8 mouse cellular contexts compared by ENCODE assay signal in the genomic region with DNA sequence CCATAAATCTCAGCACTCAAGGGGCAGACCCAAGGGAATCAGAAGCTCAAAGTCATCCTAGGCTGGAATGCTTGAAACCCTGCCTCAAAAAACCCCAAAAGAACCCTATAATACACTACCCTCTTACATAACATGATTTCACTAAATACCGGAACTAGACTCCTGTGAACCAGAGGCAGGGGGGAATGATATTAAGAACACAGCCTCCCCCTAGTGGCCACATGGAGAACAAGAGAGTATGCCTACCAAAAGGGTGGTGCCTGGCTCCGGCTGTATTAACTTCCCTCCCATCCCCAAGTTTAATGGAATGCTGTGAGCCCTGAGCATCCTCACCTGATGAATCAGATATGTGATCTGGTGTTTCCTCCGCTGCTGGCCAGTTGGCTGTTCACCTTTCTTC. TPM values are rescaled to one million over a fixed set of nuclear protein-coding genes. Genes with fewer than 3 reads are reported as not detected.
DNase-seq lines count a peak whose midpoint lies in the region; ATAC-seq and TF ChIP-seq lines count a peak whose summit lies in the region.

No protein-coding gene starts in this region.

- no peak overlapping the region for H3K4me2 ChIP-seq in hindbrain, embryonic 12.5 days (replicated peaks)
- no peak overlapping the region for H3K4me2 ChIP-seq in forebrain, embryonic 13.5 days
- H3K4me2 ChIP-seq in hindbrain, embryonic 15.5 days: no peak overlapping the region

- H3K9ac ChIP-seq in hindbrain, embryonic 12.5 days: no peak overlapping the region
- no peak overlapping the region for H3K9ac ChIP-seq in forebrain, embryonic 13.5 days
- H3K9ac ChIP-seq in hindbrain, embryonic 15.5 days: no peak overlapping the region

- no peaks in the 10 kb centered on the region for H3K4me1 ChIP-seq in hindbrain, embryonic 10.5 days (replicated peaks)
- no peaks in the 10 kb centered on the region for H3K4me1 ChIP-seq in hindbrain, embryonic 12.5 days
- peaks cover 7% of the 10 kb centered on the region for H3K4me1 ChIP-seq in forebrain, embryonic 13.5 days
- H3K4me1 ChIP-seq in hindbrain, embryonic 15.5 days (replicated peaks): 0 out of 2 replicates have a peak, but pooled peaks cover under 1% of the 10 kb centered on the region
- no peaks in the 10 kb centered on the region for H3K4me1 ChIP-seq in small intestine, adult 2 months (ENCODE audit: control insufficient read depth, insufficient read depth, insufficient read length, low read length)

- no peak overlapping the region for H3K4me3 ChIP-seq in hindbrain, embryonic 10.5 days
- H3K4me3 ChIP-seq in hindbrain, embryonic 12.5 days: no peak overlapping the region
- H3K4me3 ChIP-seq in forebrain, embryonic 13.5 days: no peak overlapping the region
- no peak overlapping the region for H3K4me3 ChIP-seq in hindbrain, embryonic 15.5 days
- H3K4me3 ChIP-seq in small intestine, adult 2 months (ENCODE audit: low read depth, low read length): no peak overlapping the region

- peak; percentile 37 for DNase-seq in hindbrain, embryonic 10.5 days (ENCODE audit: low spot score)
- DNase-seq in c-Kit-positive CD71-negative TER-119-negative erythroid progenitor cells, embryonic 14.5 days (ENCODE audit: low read depth): peak; percentile 53
- peak; percentile 62 to 64 for DNase-seq in layer of hippocampus, postnatal 36 days
- peak; percentile 74 for DNase-seq in mesoderm, embryonic 11.5 days (ENCODE audit: low read depth, low spot score)

- ATAC-seq in hindbrain, embryonic 12.5 days (ENCODE audit: low FRiP score): no peak; the same call in 1 of the 2 replicates
- ATAC-seq in forebrain, embryonic 13.5 days: peak; percentile 67
- 0 out of 2 replicates have a peak, but pooled peaks have one; percentile 39 for ATAC-seq in hindbrain, embryonic 15.5 days (ENCODE audit: low FRiP score, low read depth)

- no peaks in the 10 kb centered on the region for H3K27me3 ChIP-seq in hindbrain, embryonic 10.5 days (ENCODE audit: insufficient read depth, poor library complexity, severe bottlenecking)
- H3K27me3 ChIP-seq in hindbrain, embryonic 12.5 days: no peaks in the 10 kb centered on the region
- H3K27me3 ChIP-seq in forebrain, embryonic 13.5 days: no peaks in the 10 kb centered on the region
- H3K27me3 ChIP-seq in hindbrain, embryonic 15.5 days: no peaks in the 10 kb centered on the region
- H3K27me3 ChIP-seq in small intestine, adult 2 months (ENCODE audit: control insufficient read depth, insufficient read depth, low read length): no peaks in the 10 kb centered on the region

- 38% methylated on average over 3 of the region's 3 CpGs for WGBS in hindbrain, embryonic 10.5 days
- WGBS in hindbrain, embryonic 12.5 days: 35% methylated on average over 3 of the region's 3 CpGs
- 30% methylated on average over 3 of the region's 3 CpGs for WGBS in forebrain, embryonic 13.5 days
- WGBS in hindbrain, embryonic 15.5 days: 30% methylated on average over 3 of the region's 3 CpGs
- 31% methylated on average over 3 of the region's 3 CpGs for WGBS in small intestine, adult 2 months

- TF ChIP-seq CTCF in small intestine, adult 2 months (IDR thresholded peaks at IDR 0.05; ENCODE audit: extremely low read depth, insufficient read length, insufficient replicate concordance, low read depth, low read length): peak; percentile 68; the same call in 1 of the 2 replicates

- H3K27ac ChIP-seq in hindbrain, embryonic 10.5 days: no peak overlapping the region
- H3K27ac ChIP-seq in hindbrain, embryonic 12.5 days: no peak overlapping the region
- no peak overlapping the region for H3K27ac ChIP-seq in forebrain, embryonic 13.5 days
- no peak overlapping the region for H3K27ac ChIP-seq in hindbrain, embryonic 15.5 days (replicated peaks)
- no peak overlapping the region for H3K27ac ChIP-seq in small intestine, adult 2 months (ENCODE audit: insufficient read depth, low read depth, low read length)

- peaks cover 90% of the 10 kb centered on the region for H3K36me3 ChIP-seq in hindbrain, embryonic 10.5 days
- H3K36me3 ChIP-seq in hindbrain, embryonic 12.5 days: peaks cover 76% of the 10 kb centered on the region
- H3K36me3 ChIP-seq in forebrain, embryonic 13.5 days (ENCODE audit: poor library complexity, severe bottlenecking): peaks cover 80% of the 10 kb centered on the region
- peaks cover 56% of the 10 kb centered on the region for H3K36me3 ChIP-seq in hindbrain, embryonic 15.5 days
- peaks cover 53% of the 10 kb centered on the region for H3K36me3 ChIP-seq in small intestine, adult 2 months (ENCODE audit: control insufficient read depth, insufficient read depth, low read length)

- no peaks in the 10 kb centered on the region for H3K9me3 ChIP-seq in hindbrain, embryonic 10.5 days
- H3K9me3 ChIP-seq in hindbrain, embryonic 12.5 days (replicated peaks): no peaks in the 10 kb centered on the region
- no peaks in the 10 kb centered on the region for H3K9me3 ChIP-seq in forebrain, embryonic 13.5 days (replicated peaks)
- H3K9me3 ChIP-seq in hindbrain, embryonic 15.5 days: no peaks in the 10 kb centered on the region

- no peak for TF ChIP-seq POLR2A in small intestine, adult 2 months (IDR thresholded peaks at IDR 0.05; ENCODE audit: low read depth, low read length)

RNA-seq across cellular contexts. Expression of gene Sh2d2a, which starts 13.3 kb away (rescaled TPM):
- polyA plus RNA-seq in hindbrain, embryonic 10.5 days (2016; fragmentation: Nextera tagmentation; extraction: Ambion mirVana): 0.06 and 0.21 TPM in 2 replicates
- not detected in 2 replicates for polyA plus RNA-seq in hindbrain, embryonic 12.5 days (2016; fragmentation: Nextera tagmentation; extraction: Ambion mirVana)
- not detected in 2 replicates for polyA plus RNA-seq in forebrain, embryonic 13.5 days (2015; fragmentation: Nextera tagmentation; extraction: Ambion mirVana)
- polyA plus RNA-seq in hindbrain, embryonic 15.5 days (2015; fragmentation: Nextera tagmentation; extraction: Ambion mirVana): 0.05 TPM in 1 of 2 replicates, not detected in the other
- not detected for total RNA-seq in layer of hippocampus, postnatal 36 days (2021)
- polyA plus RNA-seq in small intestine, adult 2 months (2012; rRNA removed): 3.0 and 5.9 TPM in 2 replicates

RNA-seq across cellular contexts. Expression of gene Prcc, which starts 25.6 kb away (rescaled TPM):
- 18.7 and 19.1 TPM in 2 replicates for polyA plus RNA-seq in hindbrain, embryonic 10.5 days (2016; fragmentation: Nextera tagmentation; extraction: Ambion mirVana)
- 14.7 and 16.4 TPM in 2 replicates for polyA plus RNA-seq in hindbrain, embryonic 12.5 days (2016; fragmentation: Nextera tagmentation; extraction: Ambion mirVana)
- polyA plus RNA-seq in forebrain, embryonic 13.5 days (2015; fragmentation: Nextera tagmentation; extraction: Ambion mirVana): 14.5 TPM in 2 replicates
- polyA plus RNA-seq in hindbrain, embryonic 15.5 days (2015; fragmentation: Nextera tagmentation; extraction: Ambion mirVana): 15.6 and 18.5 TPM in 2 replicates
- 10 to 100 TPM; 58.3 to 58.6 TPM for total RNA-seq in layer of hippocampus, postnatal 36 days (2021)
- polyA plus RNA-seq in small intestine, adult 2 months (2012; rRNA removed): 13.4 and 27.1 TPM in 2 replicates

RNA-seq across cellular contexts. Expression of gene Pear1, which starts 35.7 kb away (rescaled TPM):
- polyA plus RNA-seq in hindbrain, embryonic 10.5 days (2016; fragmentation: Nextera tagmentation; extraction: Ambion mirVana): 19.6 and 19.9 TPM in 2 replicates
- 13.1 and 13.2 TPM in 2 replicates for polyA plus RNA-seq in hindbrain, embryonic 12.5 days (2016; fragmentation: Nextera tagmentation; extraction: Ambion mirVana)
- 4.7 and 4.8 TPM in 2 replicates for polyA plus RNA-seq in forebrain, embryonic 13.5 days (2015; fragmentation: Nextera tagmentation; extraction: Ambion mirVana)
- polyA plus RNA-seq in hindbrain, embryonic 15.5 days (2015; fragmentation: Nextera tagmentation; extraction: Ambion mirVana): 10.3 and 10.9 TPM in 2 replicates
- 10 to 100 TPM in 1 of 2 experiments, 1 to 10 TPM in 1; 8.0 to 10.4 TPM for total RNA-seq in layer of hippocampus, postnatal 36 days (2021)
- polyA plus RNA-seq in small intestine, adult 2 months (2012; rRNA removed): 13.0 and 20.1 TPM in 2 replicates

RNA-seq across cellular contexts. Expression of gene Hdgf, which starts 46.3 kb away (rescaled TPM):
- 229 TPM in 2 replicates for polyA plus RNA-seq in hindbrain, embryonic 10.5 days (2016; fragmentation: Nextera tagmentation; extraction: Ambion mirVana)
- 219 and 230 TPM in 2 replicates for polyA plus RNA-seq in hindbrain, embryonic 12.5 days (2016; fragmentation: Nextera tagmentation; extraction: Ambion mirVana)
- polyA plus RNA-seq in forebrain, embryonic 13.5 days (2015; fragmentation: Nextera tagmentation; extraction: Ambion mirVana): 106 and 147 TPM in 2 replicates
- 170 and 183 TPM in 2 replicates for polyA plus RNA-seq in hindbrain, embryonic 15.5 days (2015; fragmentation: Nextera tagmentation; extraction: Ambion mirVana)
- 100 to 1,000 TPM; 140 to 149 TPM for total RNA-seq in layer of hippocampus, postnatal 36 days (2021)
- polyA plus RNA-seq in small intestine, adult 2 months (2012; rRNA removed): 20.0 and 44.5 TPM in 2 replicates

RNA-seq across cellular contexts. Expression of gene Mrpl24, which starts 59.5 kb away (rescaled TPM):
- 74.7 and 76.1 TPM in 2 replicates for polyA plus RNA-seq in hindbrain, embryonic 10.5 days (2016; fragmentation: Nextera tagmentation; extraction: Ambion mirVana)
- polyA plus RNA-seq in hindbrain, embryonic 12.5 days (2016; fragmentation: Nextera tagmentation; extraction: Ambion mirVana): 72.9 and 79.0 TPM in 2 replicates
- 70.2 and 77.2 TPM in 2 replicates for polyA plus RNA-seq in forebrain, embryonic 13.5 days (2015; fragmentation: Nextera tagmentation; extraction: Ambion mirVana)
- 48.6 and 56.2 TPM in 2 replicates for polyA plus RNA-seq in hindbrain, embryonic 15.5 days (2015; fragmentation: Nextera tagmentation; extraction: Ambion mirVana)
- 10 to 100 TPM; 54.7 to 59.8 TPM for total RNA-seq in layer of hippocampus, postnatal 36 days (2021)
- 12.5 and 25.5 TPM in 2 replicates for polyA plus RNA-seq in small intestine, adult 2 months (2012; rRNA removed)
